Mouse (Mus musculus): ENCODE measurements around the gene Scrg1.
"Not testable (repeated sequence)": the region's sequence is repeated elsewhere in the genome, so short reads cannot be mapped to it uniquely, and the experiment has no call there.

Scrg1 gene

DNA sequence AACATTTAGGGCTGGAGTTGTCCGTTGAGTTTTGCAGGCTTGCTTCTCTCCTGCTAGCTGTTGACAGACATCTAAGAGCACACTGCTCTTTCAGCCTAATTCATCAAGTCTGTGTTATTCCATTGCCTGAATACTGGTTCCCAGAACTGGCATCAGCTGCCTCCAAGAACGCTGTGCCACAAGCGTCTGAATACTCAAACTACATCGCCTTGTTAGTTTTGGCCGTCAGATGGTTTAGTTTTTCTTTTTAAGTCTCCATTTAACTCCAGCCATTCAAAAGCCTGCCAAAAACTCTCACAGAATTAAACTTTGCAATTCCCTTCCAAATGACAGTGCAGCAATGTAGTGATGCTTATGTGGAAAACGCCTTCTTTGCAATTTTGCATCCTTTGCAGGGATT lies 1.4 kb downstream of the Scrg1 start:
- DNase-seq (ENCODE audit: low spot score) = no peak

- no peak for DNase-seq (ENCODE audit: low spot score)
These were observed 2.2 kb downstream of the Scrg1 start for GRCm38 (mm10) chr8:57457942-57458341.

GRCm38 (mm10) chr8:57462839-57463238 lies 7.1 kb downstream of the Scrg1 start:
- no peak for DNase-seq (ENCODE audit: low spot score)

DNA sequence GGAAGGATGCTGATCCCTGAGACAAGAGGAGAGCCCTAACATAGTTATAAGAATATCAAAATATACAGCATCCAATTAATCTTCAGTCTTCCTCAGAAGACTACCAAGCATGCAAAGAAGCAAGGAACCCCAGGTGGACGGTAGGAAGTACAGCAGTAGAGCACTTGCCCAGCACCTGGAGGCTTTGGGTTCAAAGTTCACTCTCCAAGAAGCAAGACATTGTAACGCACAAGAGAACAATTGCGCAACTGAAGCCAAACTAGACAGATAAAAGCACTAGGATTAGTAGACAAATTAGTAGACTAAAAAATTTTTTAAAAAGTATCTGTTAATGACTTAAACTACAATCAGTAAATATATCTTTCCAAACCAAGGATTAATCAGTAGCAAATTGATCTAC lies 8.0 kb downstream of the Scrg1 start:
- no peak for DNase-seq (ENCODE audit: low spot score)

DNA sequence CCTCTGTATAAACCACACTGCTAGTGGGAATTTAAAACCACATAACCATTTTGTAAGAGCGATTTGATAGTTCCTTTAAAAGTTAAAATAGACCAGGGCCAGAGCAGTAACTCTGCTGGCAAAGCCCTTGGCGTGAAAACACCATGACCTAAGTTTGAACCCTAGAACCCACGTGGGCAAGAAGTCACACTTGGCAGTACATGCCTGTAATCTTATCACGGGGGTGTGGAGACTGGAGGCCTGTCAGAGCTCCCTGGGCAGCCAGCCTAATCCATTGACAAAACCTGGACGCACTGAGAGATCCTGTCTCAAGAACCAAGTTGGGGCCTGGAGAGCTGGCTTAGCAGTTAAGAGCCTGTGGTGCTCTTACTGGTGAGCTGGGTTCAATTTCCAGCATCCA lies 12.9 kb downstream of the Scrg1 start:
- no peak for DNase-seq (ENCODE audit: low spot score)

DNA sequence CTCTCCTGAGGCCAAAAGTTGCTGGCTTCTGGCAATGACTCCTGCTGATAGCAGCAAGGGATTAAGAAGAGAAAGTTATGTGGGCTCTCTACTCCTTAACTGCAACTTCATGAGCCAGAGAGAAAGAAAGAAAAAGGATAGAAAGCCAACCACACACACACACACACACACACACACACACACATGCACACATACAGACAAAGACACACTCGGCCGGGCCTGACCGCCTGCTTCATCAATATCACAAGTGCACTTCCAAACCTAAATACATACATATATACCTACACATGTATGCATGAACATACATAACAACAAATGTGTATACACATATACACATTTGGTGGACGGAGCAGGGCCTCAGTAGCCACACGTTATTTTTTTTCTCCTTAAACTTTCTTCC lies 15.1 kb downstream of the Scrg1 start:
- DNase-seq (ENCODE audit: low spot score) = no peak

DNA sequence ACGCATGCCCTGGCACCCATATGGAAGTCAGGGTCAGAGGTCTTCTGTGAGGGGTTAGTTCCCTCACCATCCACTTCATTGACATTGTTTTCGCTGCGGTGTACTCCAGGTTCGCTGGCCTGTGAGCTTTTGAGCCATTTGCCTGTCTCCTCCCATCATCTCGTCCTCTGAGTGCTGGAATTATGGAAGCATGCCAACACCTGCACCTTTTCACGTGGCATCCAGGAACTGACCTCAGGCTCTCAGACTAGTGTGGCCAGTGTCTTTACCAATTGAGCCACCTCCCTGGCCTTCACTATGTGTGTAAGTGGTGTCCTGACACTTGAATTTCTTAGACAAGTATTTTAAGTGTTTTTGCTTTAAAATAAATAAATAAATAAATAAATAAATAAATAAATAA lies 18.0 kb downstream of the Scrg1 start:
- no peak for DNase-seq (ENCODE audit: low spot score)

- no peak for DNase-seq (ENCODE audit: low spot score)
These were observed 22.7 kb downstream of the Scrg1 start for GRCm38 (mm10) chr8:57478406-57478805.

- no peak for DNase-seq (ENCODE audit: low spot score)
These were observed 24.0 kb downstream of the Scrg1 start for GRCm38 (mm10) chr8:57479700-57480099.

DNA sequence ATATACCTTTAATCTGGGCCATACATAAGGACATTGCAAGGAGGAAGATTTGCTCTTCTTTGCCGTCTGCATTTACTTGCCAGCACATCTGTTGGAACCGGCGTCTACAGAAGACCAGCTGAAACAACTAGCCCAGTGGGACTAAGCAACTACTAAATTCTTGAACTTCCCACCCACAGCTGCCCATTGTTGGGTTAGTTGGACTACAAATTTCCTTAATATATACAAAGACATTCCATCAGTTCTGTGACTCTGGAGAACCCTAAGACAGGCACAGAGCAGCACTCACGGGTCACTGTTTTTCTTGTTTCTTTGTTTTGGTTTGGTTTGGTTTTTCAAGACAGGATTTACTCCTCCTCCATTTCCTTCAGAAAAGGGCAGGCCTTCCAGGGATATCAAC lies 24.9 kb downstream of the Scrg1 start:
- no peak for DNase-seq (ENCODE audit: low spot score)

GRCm38 (mm10) chr8:57486491-57487440 lies 31.0 kb downstream of the Scrg1 start:
- DNase-seq (ENCODE audit: low spot score) = peak; percentile 47

GRCm38 (mm10) chr8:57487441-57488155 lies 31.9 kb downstream of the Scrg1 start, which contains the start of gene Sap30:
Gene Sap30 (minus strand): TSS chr8:57487860.
- DNase-seq (ENCODE audit: low spot score) = peak; percentile 99

- DNase-seq (ENCODE audit: low spot score) = peak; percentile 74
These were observed 32.6 kb downstream of the Scrg1 start for GRCm38 (mm10) chr8:57488312-57488765.

DNA sequence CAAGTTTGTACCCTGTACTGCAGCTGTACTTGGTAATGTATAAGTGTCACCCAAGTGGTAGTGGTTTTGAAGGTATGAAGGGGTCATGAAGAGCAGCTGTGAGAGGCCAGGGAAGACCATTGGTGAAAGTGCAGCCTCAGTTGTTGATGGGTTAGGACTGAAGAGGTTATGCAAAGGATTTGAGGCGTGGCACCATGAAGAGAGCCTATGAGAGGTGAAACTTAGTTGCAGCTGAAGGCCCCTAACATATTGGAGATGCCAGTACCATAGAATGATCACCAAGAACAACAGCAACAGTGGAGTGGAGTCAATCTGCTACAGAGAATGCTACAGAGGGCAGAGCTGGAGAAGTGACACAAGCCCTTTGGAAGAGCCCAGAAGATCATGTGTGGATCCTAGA lies 33.6 kb downstream of the Scrg1 start:
- no peak for DNase-seq (ENCODE audit: low spot score)

DNA sequence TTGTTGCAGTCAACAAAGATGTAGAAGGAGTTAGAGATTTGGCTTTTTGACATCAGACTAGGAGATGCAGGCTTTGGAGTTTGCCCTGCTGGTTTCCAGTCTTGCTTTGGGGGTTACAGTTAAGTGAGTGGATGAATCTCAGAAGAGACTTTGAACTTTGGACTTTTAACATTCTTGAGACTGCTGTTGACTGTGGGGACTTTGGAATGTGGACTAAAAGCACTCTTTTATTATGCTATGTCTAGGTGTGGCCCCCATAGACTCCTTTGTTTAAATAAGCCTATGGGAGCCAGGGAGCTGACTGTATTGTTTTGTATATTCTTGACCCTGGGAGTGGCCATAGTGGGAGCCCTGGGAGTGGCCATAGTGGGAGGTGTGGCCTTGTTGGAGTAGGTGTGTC lies 34.2 kb downstream of the Scrg1 start:
- no peak for DNase-seq (ENCODE audit: low spot score)

GRCm38 (mm10) chr8:57491873-57492272 lies 36.1 kb downstream of the Scrg1 start:
- no peak for DNase-seq (ENCODE audit: low spot score)

GRCm38 (mm10) chr8:57498494-57498846 lies 42.7 kb downstream of the Scrg1 start:
- no peak for DNase-seq (ENCODE audit: low spot score)

DNA sequence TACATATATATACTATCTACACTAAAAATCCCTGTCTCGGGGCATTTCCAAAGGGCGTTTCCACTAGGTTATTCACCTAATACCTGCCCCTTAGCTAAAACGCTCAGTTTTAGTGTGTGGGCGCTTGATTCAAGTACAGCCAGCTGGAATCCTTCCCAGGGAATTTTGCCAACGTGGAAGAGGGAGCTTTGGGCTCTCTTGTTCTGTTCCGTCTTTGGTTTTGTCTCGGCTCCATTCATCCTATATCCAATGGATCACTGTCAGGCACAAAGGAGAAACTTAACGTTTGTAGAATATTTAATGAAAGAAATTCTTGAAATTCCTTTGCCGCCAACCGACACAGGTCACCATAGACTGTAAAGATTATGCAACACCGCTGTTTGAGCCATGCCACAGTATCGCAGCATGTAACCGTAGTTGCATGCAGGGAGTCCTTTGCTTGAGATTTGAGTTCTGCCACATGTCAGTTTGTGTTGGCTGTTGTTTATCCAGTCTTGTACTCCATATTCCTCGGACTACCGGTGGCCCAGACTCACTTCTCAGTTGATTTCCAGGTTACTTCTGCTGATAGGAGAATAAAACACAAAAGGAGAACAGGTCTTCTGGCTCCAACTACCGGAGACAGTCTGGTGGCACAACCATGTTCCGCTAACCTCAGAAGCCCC lies 43.3 kb downstream of the Scrg1 start:
- no peak for DNase-seq (ENCODE audit: low spot score)

DNA sequence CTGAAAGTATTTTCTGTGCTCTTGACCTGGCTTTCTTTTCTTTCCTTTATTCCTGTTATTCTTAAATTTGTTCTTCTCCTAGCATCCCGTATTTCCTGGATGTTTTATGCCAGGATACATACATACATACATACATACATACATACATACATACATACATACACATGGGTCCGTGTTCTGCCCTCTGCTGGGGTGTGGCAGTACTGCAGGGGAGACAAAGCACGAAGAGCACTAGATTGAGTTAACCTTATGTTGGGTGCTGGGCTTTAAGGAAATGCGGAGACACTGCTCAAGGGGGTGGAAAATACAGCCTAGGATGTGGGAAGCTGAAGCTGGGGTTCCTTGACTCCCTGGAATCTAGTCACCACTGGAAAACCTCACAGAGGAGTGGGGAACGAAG lies 47.9 kb downstream of the Scrg1 start:
- DNase-seq (ENCODE audit: low spot score) = peak; percentile 72

GRCm38 (mm10) chr8:57505500-57505899 lies 49.8 kb downstream of the Scrg1 start:
- DNase-seq (ENCODE audit: low spot score) = not testable (repeated sequence)

- DNase-seq (ENCODE audit: low spot score) = no peak
These were observed 51.9 kb downstream of the Scrg1 start for GRCm38 (mm10) chr8:57507556-57508063.

- DNase-seq (ENCODE audit: low spot score) = no peak
These were observed 52.9 kb downstream of the Scrg1 start for GRCm38 (mm10) chr8:57508657-57509056.
